Mouse (Mus musculus): Measurements from ENCODE around the gene Smim14. TPM values are rescaled to one million over a fixed set of nuclear protein-coding genes. Genes with fewer than 3 reads are reported as not detected.
A peak's percentile ranks its signal among the peaks of the same experiment; 100 is the strongest.

The Smim14 gene
- total RNA-seq, 2 experiments from 2014 or later, result 29.5 to 32.5 TPM

GRCm38 (mm10) chr5:65424215-65424614 is 112.8 kb downstream of the Smim14 start:
- intact Hi-C loops (cut with DNase I), result no loop called here
- no peak for DNase-seq

GRCm38 (mm10) chr5:65422803-65423202 is 114.2 kb downstream of the Smim14 start:
- no peak for DNase-seq
- intact Hi-C loops (cut with DNase I), result no loop called here

GRCm38 (mm10) chr5:65420822-65421221 is 116.2 kb downstream of the Smim14 start:
- intact Hi-C loops (cut with DNase I), result no loop called here

GRCm38 (mm10) chr5:65419136-65419535 is 117.8 kb downstream of the Smim14 start:
- intact Hi-C loops (cut with DNase I), result no loop called here
- DNase-seq, result no peak

More at GRCm38 (mm10) chr5:65420822-65421221, 116.2 kb downstream of the Smim14 start:
- DNase-seq, result no peak

GRCm38 (mm10) chr5:65415653-65416458 is 121.1 kb downstream of the Smim14 start:
- intact Hi-C loops (cut with DNase I), result no loop called here
- DNase-seq, result no peak

- DNase-seq, result no peak
- intact Hi-C loops (cut with DNase I), result no loop called here
Observed at GRCm38 (mm10) chr5:65407989-65408388, 129.0 kb downstream of the Smim14 start.

- intact Hi-C loops (cut with DNase I), result loop anchor here (2.0 to 5.0 kb wide), 3 partner anchors 51 to 295 kb away; no protein-coding TSS in a partner anchor
- DNase-seq, result peak; percentile 73 to 75
Observed at GRCm38 (mm10) chr5:65401251-65401994, 135.6 kb downstream of the Smim14 start.

Other genes with a start within 250 kb of the Smim14 start
- gene Rfc1, start 201.5 kb downstream of the Smim14 start, total RNA-seq (2021), result 10 to 100 TPM; 17.9 to 21.1 TPM
- under 1 TPM; 0.15 to 0.18 TPM for gene Klb, start 188.9 kb downstream of the Smim14 start, total RNA-seq (2021)
- gene Rpl9, start 145.7 kb downstream of the Smim14 start, total RNA-seq (2021), result 100 to 1,000 TPM; 421 to 512 TPM
- 10 to 100 TPM; 42.3 to 44.5 TPM for gene Lias, start 145.7 kb downstream of the Smim14 start, total RNA-seq (2021)
- 10 to 100 TPM in 1 of 2 experiments, 1 to 10 TPM in 1; 9.2 to 10.1 TPM for gene Ugdh, start 101.2 kb downstream of the Smim14 start, total RNA-seq (2021)
- gene Gm43552, start 44.4 kb downstream of the Smim14 start, total RNA-seq (2021), result not detected
- 10 to 100 TPM; 55.2 to 58.7 TPM for gene Ube2k, start within 50 bp of the Smim14 start, total RNA-seq (2021)
- 10 to 100 TPM; 37.5 to 43.4 TPM for gene Pds5a, start 161.1 kb upstream of the Smim14 start, total RNA-seq (2021)
- 1 to 10 TPM; 6.5 to 9.1 TPM for gene N4bp2, start 226.3 kb upstream of the Smim14 start, total RNA-seq (2021)

Measured in gastrocnemius, postnatal 36 days (tissue).